Mouse (Mus musculus) heart, adult 2 months (tissue): ENCODE measurements at regions not wholly inside any gene's neighbourhood (a gene's known extent, or its start where the extent isn't known, plus 50 kb on each side); places are given as distances from the start of the nearest gene placed in this dataset.

Experiments used
- CTCF ChIP-seq: fragments of 200-600 bp; IDR thresholded peaks from 2 replicates; pipeline ENCODE4 v1.8.1; 2022; ENCODE audit warnings: antibody characterized with exemption, mild to moderate bottlenecking, moderate library complexity
- POLR2A ChIP-seq: fragments of 200-500 bp; IDR thresholded peaks from 2 replicates; pipeline ENCODE4 v1.6.1; 2011; ENCODE audit warnings: mild to moderate bottlenecking, low read depth, low read length, control low read depth; ENCODE audit not compliant: insufficient read depth

- no peak for TF ChIP-seq POLR2A
- TF ChIP-seq CTCF = no peak
Measured at GRCm38 (mm10) chr2:123486681-123487080, 603.1 kb upstream of the Sema6d start.
